Mouse (Mus musculus) ES-CJ7 (cell line): ENCODE measurements around the gene Nmi.
A peak's percentile ranks its signal among the peaks of the same experiment; 100 is the strongest.

Experiments used
- DNase-seq: peaks from one replicate; pipeline ENCODE4 v3.0.0; 2011; ENCODE audit warnings: low read depth, low spot score

Gene Nmi

GRCm38 (mm10) chr2:51945812-51946211, 27.5 kb downstream of the Nmi start:
- DNase-seq: no peak

- no peak for DNase-seq
Measured at GRCm38 (mm10) chr2:51941832-51942231, 31.5 kb downstream of the Nmi start.

- no peak for DNase-seq
Measured at GRCm38 (mm10) chr2:51938750-51939149, 34.5 kb downstream of the Nmi start.

GRCm38 (mm10) chr2:51937004-51937403, 36.3 kb downstream of the Nmi start:
- DNase-seq: peak; percentile 29

- no peak for DNase-seq
Measured at GRCm38 (mm10) chr2:51936585-51936984, 36.7 kb downstream of the Nmi start.

GRCm38 (mm10) chr2:51935921-51936320, 37.4 kb downstream of the Nmi start:
- no peak for DNase-seq

GRCm38 (mm10) chr2:51934574-51935334, 38.5 kb downstream of the Nmi start, which contains the start of gene Rbm43:
TSS of gene Rbm43 (minus strand) at chr2:51935163.
- DNase-seq: peak; percentile 83

GRCm38 (mm10) chr2:51933341-51934134, 39.8 kb downstream of the Nmi start:
- no peak for DNase-seq

- no peak for DNase-seq
Measured at GRCm38 (mm10) chr2:51931241-51931640, 42.1 kb downstream of the Nmi start.

- DNase-seq: peak; percentile 82
Measured at GRCm38 (mm10) chr2:51914944-51915680, 58.2 kb downstream of the Nmi start.

GRCm38 (mm10) chr2:51914532-51914931, 58.8 kb downstream of the Nmi start:
- DNase-seq: no peak

- DNase-seq: no peak
Measured at GRCm38 (mm10) chr2:51912740-51913139, 60.6 kb downstream of the Nmi start.

GRCm38 (mm10) chr2:51911864-51912263, 61.4 kb downstream of the Nmi start:
- DNase-seq: no peak

GRCm38 (mm10) chr2:51907538-51908110, 65.7 kb downstream of the Nmi start:
- DNase-seq: no peak

- no peak for DNase-seq
Measured at GRCm38 (mm10) chr2:51905637-51906036, 67.7 kb downstream of the Nmi start.
